Mouse (Mus musculus) brain, embryonic 14.5 days (tissue): ENCODE data around the gene Prpf6. TPM values are rescaled to one million over a fixed set of nuclear protein-coding genes. Genes with fewer than 3 reads are reported as not detected.

Experiments
- DNase-seq: peaks from one replicate; pipeline ENCODE4 v3.0.0-alpha.2; 2011; ENCODE audit warnings: low read depth
- CTCF ChIP-seq: fragments of 200-500 bp; IDR thresholded peaks from 2 replicates; pipeline ENCODE4 v1.5.1; 2012; ENCODE audit warnings: inconsistent platforms, mild to moderate bottlenecking, moderate library complexity, borderline replicate concordance; ENCODE audit not compliant: insufficient read depth, insufficient read length; ENCODE audit errors: extremely low read depth
- POLR2A ChIP-seq: fragments of 200-500 bp; IDR thresholded peaks from 2 replicates; pipeline ENCODE4 v1.6.1; 2012; ENCODE audit warnings: mild to moderate bottlenecking, inconsistent platforms, borderline replicate concordance; ENCODE audit not compliant: poor library complexity, insufficient read depth, insufficient read length, severe bottlenecking; ENCODE audit errors: extremely low read depth
- polyA plus RNA-seq: library from polyadenylated mRNA; depleted of rRNA; stranded (reverse); fragments of >200 nt; gene quantifications from 2 replicates; pipeline ENCODE4 v1.2.3, GENCODE M21; 2012

Gene Prpf6
- polyA plus RNA-seq, 1 experiment, result 44.4 TPM

DNA sequence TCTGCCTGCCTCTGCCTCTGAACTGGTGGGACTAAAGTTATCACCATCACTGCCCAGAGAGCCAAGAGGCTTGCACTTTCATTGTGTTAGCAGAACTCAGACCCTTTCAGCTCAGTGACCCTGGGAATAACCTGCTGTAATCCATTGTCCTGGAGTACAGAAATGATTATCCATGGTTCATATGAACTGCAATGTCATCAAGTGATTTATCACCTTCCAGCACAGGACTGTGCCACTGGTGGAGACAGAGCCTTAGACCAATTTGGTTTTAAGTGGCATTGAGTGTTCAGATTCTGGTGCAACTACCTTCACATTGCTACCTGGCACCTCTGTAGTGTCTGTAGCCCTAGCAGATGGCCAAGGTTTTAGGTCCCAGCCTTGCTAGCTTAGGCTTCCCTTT lies 61.4 kb downstream of the Prpf6 start:
- TF ChIP-seq POLR2A (no peak), CTCF (no peak)
- DNase-seq, result no peak

DNA sequence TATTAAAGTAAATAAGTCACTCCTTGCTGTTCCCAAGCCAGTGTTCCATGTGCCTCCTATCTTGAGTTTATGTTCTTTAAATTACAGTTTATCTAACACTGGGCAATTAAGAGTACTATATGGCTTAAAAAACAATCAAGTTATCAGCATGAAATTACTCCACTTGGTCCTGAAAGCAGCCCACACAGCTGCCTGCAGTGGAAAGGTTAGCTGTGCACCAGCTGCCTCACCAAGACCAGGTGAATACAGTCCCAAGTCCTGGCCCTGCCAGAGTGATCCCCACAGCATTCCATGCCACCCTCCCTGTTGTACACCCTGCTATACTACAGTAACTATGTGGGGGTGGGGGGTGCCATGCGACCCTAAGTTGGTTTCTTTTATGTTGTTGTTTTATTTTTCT lies 61.9 kb downstream of the Prpf6 start:
- no peak for TF ChIP-seq POLR2A
- no peak for TF ChIP-seq CTCF
- DNase-seq, result no peak

DNA sequence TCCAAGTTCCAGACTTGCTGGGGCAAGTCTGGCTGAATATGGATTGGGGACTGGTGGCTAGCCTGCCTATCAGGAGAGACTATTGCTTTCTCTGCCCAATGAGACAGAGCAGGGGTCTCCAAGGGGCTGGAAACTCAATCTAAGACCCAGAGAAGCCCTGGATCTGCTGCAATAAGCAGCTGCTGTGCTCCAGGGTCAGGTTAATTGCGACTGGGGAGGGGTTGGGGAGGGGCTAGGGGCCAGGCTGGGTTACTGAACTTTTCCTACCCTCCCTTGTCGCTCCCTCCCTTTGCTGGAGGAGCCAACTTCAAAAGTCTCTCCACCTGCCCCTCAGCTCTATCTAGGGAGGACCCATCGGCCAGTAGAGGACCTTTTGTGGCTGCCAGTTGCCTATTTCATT lies 65.1 kb downstream of the Prpf6 start, which contains the start of gene Gm29797:
TSS of gene Gm29797 (plus strand) at position 301 of the 400 bp plus-strand sequence.
- DNase-seq, result no peak
- no peak for TF ChIP-seq CTCF
- TF ChIP-seq POLR2A, result no peak

DNA sequence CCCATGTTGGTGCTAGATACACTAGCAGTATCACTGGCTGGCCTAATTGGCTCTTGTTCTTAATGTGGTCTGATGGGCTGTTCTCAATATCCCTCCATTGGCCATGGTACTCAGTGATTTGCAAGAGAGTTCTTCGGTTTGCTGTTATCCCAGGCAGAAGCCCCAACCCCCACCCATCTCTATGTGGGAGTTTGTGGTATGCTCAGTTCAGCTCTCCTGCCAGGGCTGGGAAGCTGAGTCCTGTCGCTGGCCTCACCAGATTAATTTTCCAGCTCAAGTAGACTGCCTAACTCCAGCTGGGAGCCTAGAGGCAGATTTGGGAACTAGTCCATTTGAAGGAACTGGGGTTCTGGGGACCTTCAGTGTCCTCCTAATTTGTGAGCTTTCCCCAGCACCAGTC lies 65.8 kb downstream of the Prpf6 start:
- DNase-seq, result no peak
- no peak for TF ChIP-seq POLR2A
- TF ChIP-seq CTCF, result no peak

DNA sequence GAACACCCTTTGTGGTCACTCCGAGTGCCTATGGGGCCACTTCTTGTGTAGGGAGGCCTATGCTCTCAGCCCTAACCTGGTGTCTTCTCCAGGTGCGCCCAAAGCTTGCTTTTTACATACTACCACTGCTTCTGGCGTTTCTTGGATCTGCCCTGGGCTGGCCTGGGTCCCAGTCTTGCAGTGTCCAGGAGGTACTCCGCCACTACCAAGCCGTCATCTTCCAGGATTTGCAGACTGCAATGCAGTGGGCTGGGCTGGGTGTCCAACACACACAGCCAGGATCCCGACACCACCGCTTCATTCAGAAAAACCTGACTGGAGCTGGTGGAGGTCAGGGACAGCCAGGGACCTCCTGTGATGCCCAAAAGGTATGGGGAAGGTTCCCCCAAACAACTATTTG lies 66.9 kb downstream of the Prpf6 start:
- DNase-seq, result no peak
- TF ChIP-seq CTCF, result no peak

DNA sequence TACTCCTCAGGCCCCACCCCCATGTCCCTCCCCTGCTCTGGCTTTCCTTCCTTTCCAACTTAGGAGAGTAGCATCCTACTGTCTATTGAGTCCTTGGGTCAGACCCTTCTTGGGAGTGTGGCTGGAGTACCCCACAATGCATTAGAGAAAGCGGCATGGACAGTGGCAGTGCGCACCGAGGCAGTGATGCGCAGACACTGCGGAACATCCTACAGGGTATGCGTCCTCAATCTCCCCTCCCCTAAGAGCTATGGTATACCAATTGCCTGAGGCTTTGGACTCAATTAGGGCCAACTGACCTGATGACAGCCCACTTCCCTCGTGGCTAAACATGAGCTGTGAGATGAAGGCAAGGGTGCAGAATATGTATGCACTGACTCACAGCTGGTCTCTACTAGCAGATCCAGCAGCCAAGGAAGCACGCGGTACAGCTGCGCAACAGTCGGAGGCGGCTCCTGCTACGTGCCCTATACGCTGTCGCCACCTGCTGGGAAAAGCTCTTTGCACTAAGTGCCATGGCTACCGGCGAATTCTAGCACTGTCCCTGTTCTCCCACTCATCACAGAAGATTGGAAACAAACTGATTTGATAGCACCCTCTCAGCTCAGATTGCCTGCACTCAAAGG lies 67.4 kb downstream of the Prpf6 start:
- DNase-seq, result peak; percentile 32
- TF ChIP-seq CTCF (peak; percentile 27; the same call in 1 of the 2 replicates), POLR2A (no peak)

DNA sequence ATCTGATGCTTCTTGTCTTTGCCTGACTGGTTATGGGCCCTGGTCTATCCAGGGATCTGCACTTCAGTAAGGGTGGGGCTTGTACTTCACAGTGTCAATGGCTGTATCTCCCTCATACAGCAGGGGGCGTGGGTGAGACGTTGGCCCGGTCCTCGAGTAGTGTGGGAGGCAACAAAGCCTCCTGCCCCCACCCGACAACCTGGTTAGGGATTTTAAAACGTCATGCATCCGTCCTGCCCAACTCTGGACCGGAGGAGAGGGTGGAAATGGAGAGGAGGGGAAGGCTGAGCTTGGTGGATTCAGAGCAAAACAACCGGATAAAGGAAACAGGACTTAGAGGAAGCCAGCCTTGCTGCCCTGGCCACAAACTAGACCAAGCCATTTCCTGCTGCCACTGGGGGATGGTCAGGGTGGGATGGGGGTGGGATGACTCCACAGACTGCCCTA lies 68.0 kb downstream of the Prpf6 start:
- no peak for TF ChIP-seq POLR2A
- TF ChIP-seq CTCF, result peak; percentile 74

DNA sequence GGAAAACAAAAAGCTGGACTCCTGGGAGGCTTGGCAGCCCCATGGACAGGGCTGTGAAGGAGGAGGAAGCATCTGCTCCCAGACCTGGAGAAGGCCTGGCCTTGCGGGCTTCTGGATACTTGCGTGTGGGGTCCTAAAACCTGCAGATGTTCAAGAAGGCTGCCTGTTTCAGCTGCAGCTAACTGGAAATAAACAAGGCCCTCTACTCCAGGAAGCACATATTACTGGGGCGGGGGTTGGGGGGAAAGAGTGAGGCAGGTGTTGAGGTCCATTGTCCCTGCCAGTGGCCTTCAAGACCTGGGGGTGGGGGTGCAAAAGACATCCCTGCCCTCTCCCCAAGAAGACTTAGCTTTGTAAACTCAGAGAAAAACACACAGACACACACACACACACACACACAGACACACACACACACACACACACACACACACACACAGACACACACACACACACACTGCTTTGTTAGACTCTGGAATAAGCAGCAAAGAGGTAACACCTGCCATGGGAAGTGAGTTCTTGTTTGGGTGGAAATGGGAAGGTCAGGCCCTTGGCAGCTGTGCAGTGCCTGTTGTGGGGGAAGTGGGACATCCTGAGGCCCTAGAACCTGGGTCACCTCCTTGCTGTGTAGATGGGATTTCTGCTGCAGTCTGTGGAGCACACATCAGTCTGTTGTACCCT lies 71.1 kb downstream of the Prpf6 start:
- DNase-seq, result no peak

More for the DNA sequence above, 68.0 kb downstream of the Prpf6 start:
- DNase-seq, result peak; percentile 69

DNA sequence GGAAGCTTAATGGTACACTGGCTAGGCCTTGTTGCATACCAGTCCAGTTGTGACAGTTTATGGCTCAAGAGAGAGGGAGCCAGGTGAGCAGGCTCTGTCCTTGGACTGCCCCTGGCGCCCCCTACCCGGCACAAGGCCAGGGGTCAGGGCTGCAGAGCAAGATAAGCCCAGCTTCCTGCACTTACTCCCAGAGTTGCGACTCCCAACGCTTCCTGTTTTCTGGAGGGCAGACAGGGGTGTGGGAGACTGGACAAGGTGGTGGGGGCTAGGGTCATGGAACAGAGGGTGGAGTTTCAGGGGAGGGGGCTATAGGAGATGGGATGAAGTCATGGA lies 71.6 kb downstream of the Prpf6 start:
- TF ChIP-seq CTCF (no peak), POLR2A (no peak)
- DNase-seq, result no peak

More for the DNA sequence above, 71.1 kb downstream of the Prpf6 start:
- TF ChIP-seq POLR2A (no peak), CTCF (no peak)

DNA sequence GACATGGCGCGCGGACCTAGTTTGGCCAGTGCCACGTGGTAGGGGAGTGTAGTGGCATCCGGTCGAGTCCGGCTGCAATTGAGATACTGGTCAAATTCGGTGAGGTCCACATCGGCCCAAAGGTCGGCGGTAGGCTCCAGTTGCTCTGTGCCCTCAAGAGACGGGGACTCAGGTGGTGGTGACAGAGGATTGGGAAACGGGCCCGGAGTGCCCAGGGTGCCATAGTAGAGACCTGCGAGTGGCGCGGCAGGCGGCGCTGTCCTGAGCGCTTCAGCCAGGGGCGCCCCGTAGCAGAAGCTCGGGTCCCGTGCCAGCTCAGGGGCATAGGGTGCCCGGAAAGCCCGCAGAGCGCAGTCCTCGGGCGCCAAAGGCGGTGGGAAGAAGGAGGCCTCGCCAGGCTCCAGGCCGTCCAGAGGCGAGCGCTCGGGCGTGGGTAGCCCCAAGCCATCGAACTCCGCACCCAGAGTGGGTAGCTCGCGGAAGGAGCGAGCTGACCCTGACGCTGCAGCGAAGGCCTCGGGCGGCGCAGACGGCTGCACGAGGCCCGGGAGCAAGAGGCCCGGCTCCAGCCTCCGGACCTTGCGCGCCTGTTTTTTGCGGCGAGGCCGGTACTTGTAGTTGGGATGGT lies 78.7 kb downstream of the Prpf6 start:
- TF ChIP-seq CTCF, result no peak
- TF ChIP-seq POLR2A, result no peak
- no peak for DNase-seq

DNA sequence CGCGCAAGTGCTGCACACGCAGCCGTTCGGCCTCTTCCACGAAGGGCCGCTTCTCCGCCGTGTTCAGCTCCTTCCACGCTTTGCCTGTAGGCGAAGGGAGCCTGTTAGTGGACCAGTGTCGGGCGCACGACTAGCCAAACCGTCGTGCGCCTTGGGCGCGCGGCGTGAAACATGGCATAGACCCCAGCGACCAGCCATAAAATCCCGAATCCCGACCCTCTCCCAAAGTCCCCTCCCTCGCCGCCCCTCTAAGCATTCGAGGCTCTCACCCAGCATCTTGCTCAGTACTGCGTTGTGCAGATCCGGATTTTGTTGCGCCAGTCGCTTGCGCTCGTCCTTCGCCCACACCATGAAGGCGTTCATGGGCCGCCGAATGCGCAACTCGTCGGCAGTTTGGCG lies 79.2 kb downstream of the Prpf6 start:
- DNase-seq, result peak; percentile 27
- TF ChIP-seq CTCF (no peak), POLR2A (no peak)

DNA sequence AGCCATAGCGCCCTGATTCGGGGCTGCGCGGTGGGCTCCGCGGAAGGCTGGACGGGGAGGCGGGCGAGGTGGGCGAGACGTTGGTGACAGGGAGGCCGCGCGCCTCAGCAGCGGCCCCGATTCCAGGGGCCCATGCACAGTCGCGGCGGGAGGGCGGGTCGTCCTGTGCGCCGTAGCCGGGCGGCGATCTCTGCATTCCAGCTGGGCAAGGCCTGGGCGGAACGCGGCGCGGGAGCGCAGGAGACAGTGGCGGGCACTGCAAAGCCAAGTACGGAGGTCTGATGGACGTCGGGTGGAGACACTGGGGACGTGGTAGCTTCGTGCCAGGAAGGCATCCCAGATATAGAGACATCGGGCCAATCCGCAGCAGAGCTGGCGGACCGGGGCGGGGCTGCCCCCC lies 79.7 kb downstream of the Prpf6 start, which contains the start of gene Sox18:
TSS of gene Sox18 (minus strand) at position 315 of the 400 bp plus-strand sequence.
- TF ChIP-seq CTCF, result no peak
- TF ChIP-seq POLR2A, result no peak
- DNase-seq, result peak; percentile 20
